Mouse (Mus musculus) embryonic fibroblast, embryonic 13.5 days (primary cell): ENCODE measurements around the gene Efnb2.

Experiments
- CTCF ChIP-seq: IDR thresholded peaks from 2 replicates; pipeline ENCODE4 v1.5.1; 2011; ENCODE audit warnings: mild to moderate bottlenecking, control low read depth, low read length, moderate library complexity, borderline replicate concordance; ENCODE audit not compliant: insufficient read depth
- POLR2A ChIP-seq: IDR thresholded peaks from 2 replicates; pipeline ENCODE4 v1.6.1; 2011; ENCODE audit warnings: low read depth, mild to moderate bottlenecking, control low read depth, low read length, moderate library complexity

- TF ChIP-seq CTCF (no peak), POLR2A (no peak)
These were observed 51.3 kb downstream of the Efnb2 start for GRCm38 (mm10) chr8:8609791-8610190.
